Mouse (Mus musculus): ENCODE measurements at regions not wholly inside any gene's neighbourhood (a gene's known extent, or its start where the extent isn't known, plus 50 kb on each side); places are given as distances from the start of the nearest gene placed in this dataset.

DNA sequence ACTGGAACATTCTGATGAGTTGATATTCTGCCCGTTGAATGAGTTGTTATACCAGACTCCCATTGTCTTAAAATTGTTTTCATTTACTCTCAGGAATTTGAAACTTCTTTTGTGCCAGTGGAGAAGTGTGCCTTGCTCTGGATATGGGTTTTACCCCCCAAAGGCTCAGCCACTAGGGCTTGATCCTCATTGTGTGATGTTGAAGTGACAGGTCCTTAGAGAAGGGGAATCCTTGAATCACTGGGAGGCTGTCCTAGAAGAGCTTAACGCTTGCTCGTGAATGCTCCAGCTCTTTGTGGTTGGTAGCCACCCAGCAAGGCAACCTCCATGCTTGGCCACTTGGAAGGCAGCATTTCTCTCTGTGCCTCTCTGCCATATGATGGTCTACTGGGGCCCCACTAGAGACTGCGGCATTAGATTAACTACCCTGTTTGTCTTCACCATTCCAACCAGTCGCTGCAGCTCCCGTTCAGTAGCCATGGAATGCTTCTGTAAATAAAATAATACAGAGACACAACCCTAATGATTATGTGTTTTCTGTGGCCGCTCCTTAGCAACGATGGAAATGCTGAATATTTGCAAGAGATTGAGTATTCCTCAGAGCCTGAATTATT, 148.1 kb upstream of the Atp1b1 start:
- TF ChIP-seq CTCF (IDR thresholded peaks at IDR 0.05; ENCODE audit: extremely low read depth, insufficient read length, insufficient replicate concordance, low read depth, low read length) (no peak), POLR2A (IDR thresholded peaks at IDR 0.05; ENCODE audit: low read depth, low read length) (no peak)
- H3K4me1 ChIP-seq (ENCODE audit: control insufficient read depth, insufficient read depth, insufficient read length, low read length): no peaks in the 10 kb centered on the region
- H3K36me3 ChIP-seq (ENCODE audit: control insufficient read depth, insufficient read depth, low read length): no peaks in the 10 kb centered on the region
- 69% methylated on average over 8 of the region's 8 CpGs for WGBS
- H3K4me3 ChIP-seq (ENCODE audit: low read depth, low read length): no peak overlapping the region
- H3K27ac ChIP-seq (ENCODE audit: insufficient read depth, low read depth, low read length): no peak overlapping the region
- no peaks in the 10 kb centered on the region for H3K27me3 ChIP-seq (ENCODE audit: control insufficient read depth, insufficient read depth, low read length)

DNA sequence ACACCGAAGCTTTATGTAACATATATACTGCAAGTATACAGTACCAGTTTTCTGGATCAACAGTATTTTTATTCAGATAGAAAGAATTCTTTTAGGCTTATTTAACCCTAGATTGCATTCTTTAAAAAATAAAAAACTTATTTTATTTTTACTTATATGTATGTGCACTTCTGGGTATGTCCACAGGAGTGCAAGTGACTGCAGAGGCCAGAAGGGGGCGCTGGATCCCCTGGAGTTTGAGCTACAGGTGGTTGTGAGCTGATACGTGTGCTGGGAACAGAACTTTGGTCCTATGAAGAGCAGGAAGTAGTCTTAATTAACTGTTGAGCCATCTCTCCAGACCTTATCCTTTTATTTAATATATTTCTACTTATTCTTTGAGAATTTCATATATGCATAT, 145.3 kb upstream of the Atp1b1 start:
- TF ChIP-seq POLR2A (IDR thresholded peaks at IDR 0.05; ENCODE audit: low read depth, low read length): no peak
- TF ChIP-seq CTCF (IDR thresholded peaks at IDR 0.05; ENCODE audit: extremely low read depth, insufficient read length, insufficient replicate concordance, low read depth, low read length): 0 out of 2 replicates have a peak, but pooled peaks have one; percentile 30
- 80% methylated on average over 3 of the region's 3 CpGs for WGBS
- Histone ChIP-seq H3K27me3 (ENCODE audit: control insufficient read depth, insufficient read depth, low read length) (no peaks in the 10 kb centered on the region), H3K4me1 (ENCODE audit: control insufficient read depth, insufficient read depth, insufficient read length, low read length) (no peaks in the 10 kb centered on the region), H3K27ac (ENCODE audit: insufficient read depth, low read depth, low read length) (no peak overlapping the region), H3K4me3 (ENCODE audit: low read depth, low read length) (no peak overlapping the region), H3K36me3 (ENCODE audit: control insufficient read depth, insufficient read depth, low read length) (no peaks in the 10 kb centered on the region)

DNA sequence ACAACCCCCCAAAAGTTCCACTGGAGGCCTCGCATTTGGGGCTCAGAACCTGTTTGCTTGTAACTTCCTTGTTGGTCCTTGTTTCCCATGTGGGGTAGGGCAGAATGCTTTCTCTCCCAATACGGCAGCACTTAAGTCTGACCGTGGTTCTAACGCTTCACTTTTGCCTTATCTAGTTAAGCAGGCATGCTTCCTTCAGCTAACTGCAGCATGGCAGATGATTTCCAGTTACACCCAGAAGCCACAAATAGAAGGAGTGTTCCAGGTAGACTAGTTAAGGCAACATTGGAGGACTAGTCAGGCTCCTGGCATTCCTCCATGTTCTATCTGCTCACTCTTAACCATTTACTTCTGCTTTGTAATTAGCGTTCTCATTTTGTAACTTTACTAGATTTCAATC, 144.4 kb upstream of the Atp1b1 start:
- no peaks in the 10 kb centered on the region for H3K4me1 ChIP-seq (ENCODE audit: control insufficient read depth, insufficient read depth, insufficient read length, low read length)
- TF ChIP-seq POLR2A (IDR thresholded peaks at IDR 0.05; ENCODE audit: low read depth, low read length) (no peak), CTCF (IDR thresholded peaks at IDR 0.05; ENCODE audit: extremely low read depth, insufficient read length, insufficient replicate concordance, low read depth, low read length) (no peak)
- no peak overlapping the region for H3K4me3 ChIP-seq (ENCODE audit: low read depth, low read length)
- no peaks in the 10 kb centered on the region for H3K27me3 ChIP-seq (ENCODE audit: control insufficient read depth, insufficient read depth, low read length)
- no peak overlapping the region for H3K27ac ChIP-seq (ENCODE audit: insufficient read depth, low read depth, low read length)
- 95% methylated on average over 5 of the region's 5 CpGs for WGBS
- no peaks in the 10 kb centered on the region for H3K36me3 ChIP-seq (ENCODE audit: control insufficient read depth, insufficient read depth, low read length)

DNA sequence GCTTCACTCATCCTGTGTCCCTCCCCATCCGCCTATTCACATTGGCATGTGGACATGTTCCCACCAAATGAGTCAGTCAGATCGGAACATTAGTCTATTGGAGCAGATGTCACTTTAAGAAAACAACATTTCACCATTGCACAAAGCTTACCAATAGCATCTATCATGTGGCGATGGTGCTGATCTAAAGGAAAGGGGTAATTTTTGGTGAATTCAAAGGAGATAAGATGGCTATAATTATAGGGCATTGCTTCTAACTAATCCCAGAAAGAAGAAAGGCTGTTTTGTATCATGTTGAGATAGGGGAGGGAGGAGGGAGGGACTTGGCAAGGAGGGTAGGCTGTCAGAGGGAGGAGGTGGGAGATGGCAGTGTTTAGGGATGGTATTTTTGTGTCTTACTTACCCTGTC, 132.1 kb upstream of the Atp1b1 start:
- TF ChIP-seq CTCF (IDR thresholded peaks at IDR 0.05; ENCODE audit: extremely low read depth, insufficient read length, insufficient replicate concordance, low read depth, low read length): no peak
- TF ChIP-seq POLR2A (IDR thresholded peaks at IDR 0.05; ENCODE audit: low read depth, low read length): no peak
- Histone ChIP-seq H3K36me3 (ENCODE audit: control insufficient read depth, insufficient read depth, low read length) (no peaks in the 10 kb centered on the region), H3K4me3 (ENCODE audit: low read depth, low read length) (no peak overlapping the region), H3K27ac (ENCODE audit: insufficient read depth, low read depth, low read length) (no peak overlapping the region), H3K4me1 (ENCODE audit: control insufficient read depth, insufficient read depth, insufficient read length, low read length) (no peaks in the 10 kb centered on the region), H3K27me3 (ENCODE audit: control insufficient read depth, insufficient read depth, low read length) (no peaks in the 10 kb centered on the region)
- WGBS: 90% methylated on average over 3 of the region's 3 CpGs

DNA sequence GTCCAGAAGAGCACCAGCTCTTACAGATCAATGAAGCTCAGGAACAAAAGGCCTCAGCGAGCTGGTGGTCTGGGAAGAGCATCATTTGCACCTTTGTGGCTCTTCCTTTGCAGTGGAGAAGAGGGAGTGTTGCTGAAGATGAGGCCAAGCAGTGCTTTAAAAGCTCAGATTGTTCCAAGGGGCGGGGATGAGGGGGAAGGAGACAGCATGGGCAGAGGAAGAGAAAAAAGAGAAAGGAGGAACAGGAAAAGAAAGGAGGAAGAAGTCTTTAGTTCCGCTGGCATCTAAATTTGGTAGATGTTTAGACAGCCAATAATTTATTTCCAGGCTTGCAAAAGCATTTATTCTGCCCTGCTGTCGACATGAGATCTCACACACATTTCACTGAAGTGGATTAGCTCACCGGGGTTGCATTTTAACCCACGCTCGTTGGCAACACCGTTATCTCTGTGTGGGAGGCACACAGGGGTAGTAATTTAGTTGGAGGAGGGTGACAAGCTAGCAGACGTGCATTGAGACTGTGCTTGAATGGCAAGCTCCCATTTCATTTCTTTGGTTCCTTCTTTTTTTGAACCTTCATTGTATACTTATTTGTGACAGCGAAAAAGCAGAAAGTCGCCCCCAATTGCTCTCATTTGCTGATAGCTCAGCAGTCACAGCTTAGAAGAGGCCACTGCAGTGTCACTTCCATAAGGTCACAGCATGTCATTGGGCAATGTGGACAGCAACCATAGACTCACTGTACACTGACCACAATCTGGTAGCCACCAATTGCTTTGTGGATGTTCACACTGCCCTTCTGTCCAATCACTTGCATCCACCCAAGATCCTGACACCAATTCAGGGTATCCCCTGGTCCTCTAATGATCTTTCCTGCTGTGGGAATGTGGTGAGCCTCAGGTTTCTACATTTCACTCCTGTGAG, 128.2 kb upstream of the Atp1b1 start:
- WGBS: 39% methylated on average over 11 of the region's 11 CpGs
- H3K27me3 ChIP-seq (ENCODE audit: control insufficient read depth, insufficient read depth, low read length): no peaks in the 10 kb centered on the region
- no peak overlapping the region for H3K4me3 ChIP-seq (ENCODE audit: low read depth, low read length)
- H3K4me1 ChIP-seq (ENCODE audit: control insufficient read depth, insufficient read depth, insufficient read length, low read length): no peaks in the 10 kb centered on the region
- H3K36me3 ChIP-seq (ENCODE audit: control insufficient read depth, insufficient read depth, low read length): no peaks in the 10 kb centered on the region
- no peak overlapping the region for H3K27ac ChIP-seq (ENCODE audit: insufficient read depth, low read depth, low read length)
- TF ChIP-seq CTCF (IDR thresholded peaks at IDR 0.05; ENCODE audit: extremely low read depth, insufficient read length, insufficient replicate concordance, low read depth, low read length) (no peak), POLR2A (IDR thresholded peaks at IDR 0.05; ENCODE audit: low read depth, low read length) (no peak)

DNA sequence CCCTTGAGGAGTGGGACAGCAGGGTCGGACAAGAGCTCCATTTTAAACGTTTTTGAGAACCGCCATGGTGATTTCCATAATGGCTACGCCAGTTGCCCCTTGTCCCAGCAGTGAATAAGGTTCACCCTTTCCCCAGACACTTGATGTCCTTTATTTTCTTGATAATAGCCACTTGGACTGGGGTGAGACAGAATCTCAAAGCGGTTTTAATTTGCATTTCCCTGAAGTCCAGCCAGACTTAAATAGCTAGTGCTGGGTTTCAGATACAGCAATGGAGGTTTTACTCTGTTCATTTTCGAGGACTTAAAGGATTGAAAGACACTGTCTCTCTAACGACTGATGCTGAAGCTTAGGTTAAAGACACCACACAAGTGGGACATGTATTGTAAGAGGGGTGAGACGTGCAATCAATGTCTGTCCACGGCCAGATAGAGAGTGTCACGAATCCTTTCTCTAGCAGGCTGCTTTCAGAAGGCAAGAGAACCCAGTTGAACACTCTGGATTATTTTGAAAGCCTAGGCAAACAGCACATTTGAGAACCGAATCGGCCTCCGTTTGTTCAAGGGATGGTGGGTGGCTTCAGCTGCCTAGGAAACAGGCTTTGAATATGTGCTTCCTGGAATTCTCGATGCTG, 118.8 kb upstream of the Atp1b1 start:
- TF ChIP-seq POLR2A (IDR thresholded peaks at IDR 0.05; ENCODE audit: low read depth, low read length) (no peak), CTCF (IDR thresholded peaks at IDR 0.05; ENCODE audit: extremely low read depth, insufficient read length, insufficient replicate concordance, low read depth, low read length) (no peak)
- WGBS: 86% methylated on average over 14 of the region's 14 CpGs
- Histone ChIP-seq H3K27me3 (ENCODE audit: control insufficient read depth, insufficient read depth, low read length) (no peaks in the 10 kb centered on the region), H3K36me3 (ENCODE audit: control insufficient read depth, insufficient read depth, low read length) (no peaks in the 10 kb centered on the region), H3K27ac (ENCODE audit: insufficient read depth, low read depth, low read length) (no peak overlapping the region), H3K4me3 (ENCODE audit: low read depth, low read length) (no peak overlapping the region), H3K4me1 (ENCODE audit: control insufficient read depth, insufficient read depth, insufficient read length, low read length) (peaks cover 4% of the 10 kb centered on the region; the same call in 1 of the 2 replicates)

DNA sequence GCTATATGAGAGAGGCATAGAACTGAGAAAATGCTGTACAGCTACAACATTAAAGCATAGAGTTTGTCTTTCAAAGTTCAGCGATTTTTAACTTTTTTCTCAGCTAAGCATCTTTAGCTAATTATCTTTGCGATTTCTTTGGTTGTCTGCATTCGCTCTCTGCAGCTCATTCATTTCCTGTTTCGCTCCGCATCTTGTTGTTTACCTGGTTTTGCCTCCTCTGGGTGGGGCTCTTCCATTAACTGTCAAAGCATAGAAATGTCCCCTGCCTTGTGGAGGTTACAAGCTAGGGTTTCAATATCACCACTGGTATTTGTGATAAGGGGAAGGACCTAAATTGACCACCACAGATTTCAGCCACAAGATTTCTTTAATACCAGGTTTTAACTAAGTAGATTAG, 115.5 kb upstream of the Atp1b1 start:
- no peak for TF ChIP-seq POLR2A (IDR thresholded peaks at IDR 0.05; ENCODE audit: low read depth, low read length)
- TF ChIP-seq CTCF (IDR thresholded peaks at IDR 0.05; ENCODE audit: extremely low read depth, insufficient read length, insufficient replicate concordance, low read depth, low read length): no peak
- Histone ChIP-seq H3K4me1 (ENCODE audit: control insufficient read depth, insufficient read depth, insufficient read length, low read length) (peaks cover 4% of the 10 kb centered on the region; the same call in 1 of the 2 replicates), H3K4me3 (ENCODE audit: low read depth, low read length) (no peak overlapping the region), H3K27me3 (ENCODE audit: control insufficient read depth, insufficient read depth, low read length) (no peaks in the 10 kb centered on the region), H3K27ac (ENCODE audit: insufficient read depth, low read depth, low read length) (no peak overlapping the region), H3K36me3 (ENCODE audit: control insufficient read depth, insufficient read depth, low read length) (no peaks in the 10 kb centered on the region)
- 76% methylated on average over 5 of the region's 5 CpGs for WGBS
